Mouse (Mus musculus): Measurements from ENCODE around the gene Ube2s. TPM values are rescaled to one million over a fixed set of nuclear protein-coding genes. Genes with fewer than 3 reads are reported as not detected.

The Ube2s gene
- polyA plus RNA-seq, 1 experiment from 2014 or later: 212 TPM

GRCm38 (mm10) chr7:4788499-4789435 is 23.6 kb downstream of the Ube2s start:
- Histone ChIP-seq H3K9me3 (replicated peaks; ENCODE audit: control insufficient read depth, low read length) (no peaks in the 10 kb centered on the region), H3K36me3 (ENCODE audit: control insufficient read depth, insufficient read depth, low read length) (no peaks in the 10 kb centered on the region), H3K9ac (ENCODE audit: low read length) (peak overlapping the region; percentile 84), H3K27me3 (ENCODE audit: control insufficient read depth, insufficient read depth, low read length) (no peaks in the 10 kb centered on the region), H3K27ac (ENCODE audit: low read length) (peak overlapping the region; percentile 89), H3K4me2 (ENCODE audit: low read depth, low read length) (peak overlapping the region; percentile 93), H3K4me3 (replicated peaks; ENCODE audit: low read length) (peak overlapping the region; percentile 72), H3K4me1 (ENCODE audit: control insufficient read depth, insufficient read depth, low read length) (peaks cover 8% of the 10 kb centered on the region)
- 2% methylated on average over 64 of the region's 64 CpGs for WGBS
- peak; percentile 26; the same call in 1 of the 2 replicates for ATAC-seq (ENCODE audit: insufficient read depth, low FRiP score)

- Histone ChIP-seq H3K36me3 (ENCODE audit: control insufficient read depth, insufficient read depth, low read length) (no peaks in the 10 kb centered on the region), H3K4me1 (ENCODE audit: control insufficient read depth, insufficient read depth, low read length) (peaks cover 17% of the 10 kb centered on the region), H3K9ac (ENCODE audit: low read length) (no peak overlapping the region), H3K27me3 (ENCODE audit: control insufficient read depth, insufficient read depth, low read length) (peaks cover 6% of the 10 kb centered on the region), H3K9me3 (replicated peaks; ENCODE audit: control insufficient read depth, low read length) (no peaks in the 10 kb centered on the region), H3K4me2 (ENCODE audit: low read depth, low read length) (no peak overlapping the region), H3K4me3 (replicated peaks; ENCODE audit: low read length) (no peak overlapping the region), H3K27ac (ENCODE audit: low read length) (no peak overlapping the region)
- no peak for ATAC-seq (ENCODE audit: insufficient read depth, low FRiP score)
- 76% methylated on average over 14 of the region's 14 CpGs for WGBS
Measured at GRCm38 (mm10) chr7:4783667-4784268, 28.6 kb downstream of the Ube2s start.

- H3K27me3 ChIP-seq (ENCODE audit: control insufficient read depth, insufficient read depth, low read length): peaks cover 16% of the 10 kb centered on the region
- H3K9me3 ChIP-seq (replicated peaks; ENCODE audit: control insufficient read depth, low read length): no peaks in the 10 kb centered on the region
- H3K4me2 ChIP-seq (ENCODE audit: low read depth, low read length): no peak within 1 kb of the TSS
- H3K4me3 ChIP-seq (replicated peaks; ENCODE audit: low read length): no peak within 1 kb of the TSS
- H3K36me3 ChIP-seq (ENCODE audit: control insufficient read depth, insufficient read depth, low read length): no peaks in the 10 kb centered on the region
- 67% methylated on average over 2 of the region's 2 CpGs for WGBS
- ATAC-seq (ENCODE audit: insufficient read depth, low FRiP score): no peak
- H3K4me1 ChIP-seq (ENCODE audit: control insufficient read depth, insufficient read depth, low read length): peaks cover 14% of the 10 kb centered on the region
- H3K9ac ChIP-seq (ENCODE audit: low read length): 0 out of 2 replicates have a peak within 1 kb of the TSS, but pooled peaks have one; percentile 18
- H3K27ac ChIP-seq (ENCODE audit: low read length): no peak within 1 kb of the TSS
Measured at GRCm38 (mm10) chr7:4782759-4783158, 29.6 kb downstream of the Ube2s start, which contains the start of the genes Il11 and Tmem190. Gene Il11 (minus strand): TSS chr7:4782859. Gene Tmem190 (plus strand): TSS chr7:4782937.

GRCm38 (mm10) chr7:4782130-4782529 is 30.3 kb downstream of the Ube2s start:
- Histone ChIP-seq H3K9me3 (replicated peaks; ENCODE audit: control insufficient read depth, low read length) (no peaks in the 10 kb centered on the region), H3K27me3 (ENCODE audit: control insufficient read depth, insufficient read depth, low read length) (peaks cover 22% of the 10 kb centered on the region), H3K4me2 (ENCODE audit: low read depth, low read length) (no peak overlapping the region), H3K36me3 (ENCODE audit: control insufficient read depth, insufficient read depth, low read length) (no peaks in the 10 kb centered on the region), H3K27ac (ENCODE audit: low read length) (no peak overlapping the region), H3K4me3 (replicated peaks; ENCODE audit: low read length) (no peak overlapping the region), H3K4me1 (ENCODE audit: control insufficient read depth, insufficient read depth, low read length) (peaks cover 21% of the 10 kb centered on the region), H3K9ac (ENCODE audit: low read length) (no peak overlapping the region)
- no peak for ATAC-seq (ENCODE audit: insufficient read depth, low FRiP score)
- 44% methylated on average over 3 of the region's 3 CpGs for WGBS

- H3K4me1 ChIP-seq (ENCODE audit: control insufficient read depth, insufficient read depth, low read length): peaks cover 27% of the 10 kb centered on the region
- ATAC-seq (ENCODE audit: insufficient read depth, low FRiP score): no peak
- no peak overlapping the region for H3K27ac ChIP-seq (ENCODE audit: low read length)
- H3K9ac ChIP-seq (ENCODE audit: low read length): no peak overlapping the region
- H3K36me3 ChIP-seq (ENCODE audit: control insufficient read depth, insufficient read depth, low read length): no peaks in the 10 kb centered on the region
- H3K27me3 ChIP-seq (ENCODE audit: control insufficient read depth, insufficient read depth, low read length): peaks cover 44% of the 10 kb centered on the region
- no peak overlapping the region for H3K4me2 ChIP-seq (ENCODE audit: low read depth, low read length)
- no peak overlapping the region for H3K4me3 ChIP-seq (replicated peaks; ENCODE audit: low read length)
- no peaks in the 10 kb centered on the region for H3K9me3 ChIP-seq (replicated peaks; ENCODE audit: control insufficient read depth, low read length)
- 27% methylated on average over 5 of the region's 5 CpGs for WGBS
Measured at GRCm38 (mm10) chr7:4779921-4780320, 32.5 kb downstream of the Ube2s start.

- Histone ChIP-seq H3K9ac (ENCODE audit: low read length) (peak overlapping the region; percentile 65; the same call in 1 of the 2 replicates), H3K4me2 (ENCODE audit: low read depth, low read length) (no peak overlapping the region), H3K36me3 (ENCODE audit: control insufficient read depth, insufficient read depth, low read length) (no peaks in the 10 kb centered on the region), H3K27ac (ENCODE audit: low read length) (no peak overlapping the region), H3K4me1 (ENCODE audit: control insufficient read depth, insufficient read depth, low read length) (peaks cover 27% of the 10 kb centered on the region), H3K27me3 (ENCODE audit: control insufficient read depth, insufficient read depth, low read length) (peaks cover 44% of the 10 kb centered on the region), H3K4me3 (replicated peaks; ENCODE audit: low read length) (no peak overlapping the region), H3K9me3 (replicated peaks; ENCODE audit: control insufficient read depth, low read length) (no peaks in the 10 kb centered on the region)
- no peak for ATAC-seq (ENCODE audit: insufficient read depth, low FRiP score)
- 11% methylated on average over 20 of the region's 20 CpGs for WGBS
Measured at GRCm38 (mm10) chr7:4777851-4778637, 34.3 kb downstream of the Ube2s start.

- Histone ChIP-seq H3K4me3 (replicated peaks; ENCODE audit: low read length) (peak overlapping the region; percentile 47), H3K27ac (ENCODE audit: low read length) (no peak overlapping the region), H3K36me3 (ENCODE audit: control insufficient read depth, insufficient read depth, low read length) (no peaks in the 10 kb centered on the region), H3K9ac (ENCODE audit: low read length) (peak overlapping the region; percentile 65), H3K27me3 (ENCODE audit: control insufficient read depth, insufficient read depth, low read length) (peaks cover 44% of the 10 kb centered on the region), H3K4me2 (ENCODE audit: low read depth, low read length) (peak overlapping the region; percentile 70), H3K4me1 (ENCODE audit: control insufficient read depth, insufficient read depth, low read length) (peaks cover 27% of the 10 kb centered on the region), H3K9me3 (replicated peaks; ENCODE audit: control insufficient read depth, low read length) (no peaks in the 10 kb centered on the region)
- WGBS: 2% methylated on average over 38 of the region's 56 CpGs
- ATAC-seq (ENCODE audit: insufficient read depth, low FRiP score): peak; percentile 76
Measured at GRCm38 (mm10) chr7:4776861-4777830, 35.2 kb downstream of the Ube2s start.

GRCm38 (mm10) chr7:4776131-4776530 is 36.3 kb downstream of the Ube2s start:
- Histone ChIP-seq H3K9ac (ENCODE audit: low read length) (no peak overlapping the region), H3K27ac (ENCODE audit: low read length) (no peak overlapping the region), H3K36me3 (ENCODE audit: control insufficient read depth, insufficient read depth, low read length) (no peaks in the 10 kb centered on the region), H3K27me3 (ENCODE audit: control insufficient read depth, insufficient read depth, low read length) (peaks cover 44% of the 10 kb centered on the region), H3K4me3 (replicated peaks; ENCODE audit: low read length) (no peak overlapping the region), H3K4me2 (ENCODE audit: low read depth, low read length) (no peak overlapping the region), H3K9me3 (replicated peaks; ENCODE audit: control insufficient read depth, low read length) (no peaks in the 10 kb centered on the region), H3K4me1 (ENCODE audit: control insufficient read depth, insufficient read depth, low read length) (peaks cover 21% of the 10 kb centered on the region)
- 52% methylated on average over 10 of the region's 10 CpGs for WGBS
- no peak for ATAC-seq (ENCODE audit: insufficient read depth, low FRiP score)
